Mouse (Mus musculus): ENCODE results near the gene Irgc1. TPM values are rescaled to one million over a fixed set of nuclear protein-coding genes. Genes with fewer than 3 reads are reported as not detected.

The Irgc1 gene
- polyA plus RNA-seq, 1 experiment from 2014 or later = not detected

- peak overlapping the region; percentile 92 for H3K4me2 ChIP-seq (ENCODE audit: low read depth, low read length)
- peak overlapping the region; percentile 63 for H3K9ac ChIP-seq (ENCODE audit: low read length)
- no peak overlapping the region for H3K27ac ChIP-seq (ENCODE audit: low read length)
- H3K27me3 ChIP-seq (ENCODE audit: control insufficient read depth, insufficient read depth, low read depth, low read length) = peaks cover 22% of the 10 kb centered on the region
- peak overlapping the region; percentile 59 for H3K4me3 ChIP-seq (ENCODE audit: low read length)
- 4% methylated on average over 18 of the region's 38 CpGs for WGBS
- no peaks in the 10 kb centered on the region for H3K36me3 ChIP-seq (ENCODE audit: control insufficient read depth, insufficient read depth, low read length)
- peaks cover 4% of the 10 kb centered on the region; the same call in 1 of the 2 replicates for H3K4me1 ChIP-seq (replicated peaks; ENCODE audit: control insufficient read depth, insufficient read depth, low read length)
- ATAC-seq (ENCODE audit: low read depth) = no peak; the same call in 1 of the 2 replicates
- H3K9me3 ChIP-seq (ENCODE audit: control insufficient read depth, low read length) = no peaks in the 10 kb centered on the region
Observed at GRCm38 (mm10) chr7:24482208-24483020, 30.3 kb upstream of the Irgc1 start.

- Histone ChIP-seq H3K4me1 (replicated peaks; ENCODE audit: control insufficient read depth, insufficient read depth, low read length) (peaks cover 4% of the 10 kb centered on the region; the same call in 1 of the 2 replicates), H3K9me3 (ENCODE audit: control insufficient read depth, low read length) (no peaks in the 10 kb centered on the region), H3K27ac (ENCODE audit: low read length) (no peak within 1 kb of the TSS), H3K27me3 (ENCODE audit: control insufficient read depth, insufficient read depth, low read depth, low read length) (peaks cover 22% of the 10 kb centered on the region), H3K4me2 (ENCODE audit: low read depth, low read length) (peak within 1 kb of the TSS; percentile 92), H3K36me3 (ENCODE audit: control insufficient read depth, insufficient read depth, low read length) (no peaks in the 10 kb centered on the region), H3K4me3 (ENCODE audit: low read length) (peak within 1 kb of the TSS; percentile 59), H3K9ac (ENCODE audit: low read length) (peak within 1 kb of the TSS; percentile 63)
- under 1% methylated on average over 59 of the region's 83 CpGs for WGBS
- ATAC-seq (ENCODE audit: low read depth) = peak; percentile 90
Observed at GRCm38 (mm10) chr7:24481474-24482207, 29.5 kb upstream of the Irgc1 start, which contains the start of gene Cadm4. Gene Cadm4 (plus strand): TSS chr7:24482023.

GRCm38 (mm10) chr7:24480986-24481473 is 28.9 kb upstream of the Irgc1 start:
- Histone ChIP-seq H3K27me3 (ENCODE audit: control insufficient read depth, insufficient read depth, low read depth, low read length) (peaks cover 22% of the 10 kb centered on the region), H3K4me2 (ENCODE audit: low read depth, low read length) (peak overlapping the region; percentile 92), H3K4me1 (replicated peaks; ENCODE audit: control insufficient read depth, insufficient read depth, low read length) (peaks cover 4% of the 10 kb centered on the region; the same call in 1 of the 2 replicates), H3K4me3 (ENCODE audit: low read length) (peak overlapping the region; percentile 59), H3K9ac (ENCODE audit: low read length) (no peak overlapping the region), H3K27ac (ENCODE audit: low read length) (no peak overlapping the region), H3K36me3 (ENCODE audit: control insufficient read depth, insufficient read depth, low read length) (no peaks in the 10 kb centered on the region), H3K9me3 (ENCODE audit: control insufficient read depth, low read length) (no peaks in the 10 kb centered on the region)
- peak; percentile 15 for ATAC-seq (ENCODE audit: low read depth)
- WGBS = 13% methylated on average over 14 of the region's 14 CpGs

GRCm38 (mm10) chr7:24480121-24480941 is 28.2 kb upstream of the Irgc1 start:
- peaks cover 4% of the 10 kb centered on the region; the same call in 1 of the 2 replicates for H3K4me1 ChIP-seq (replicated peaks; ENCODE audit: control insufficient read depth, insufficient read depth, low read length)
- no peak overlapping the region for H3K4me2 ChIP-seq (ENCODE audit: low read depth, low read length)
- no peak overlapping the region for H3K27ac ChIP-seq (ENCODE audit: low read length)
- 48% methylated on average over 18 of the region's 18 CpGs for WGBS
- H3K27me3 ChIP-seq (ENCODE audit: control insufficient read depth, insufficient read depth, low read depth, low read length) = peaks cover 22% of the 10 kb centered on the region
- H3K4me3 ChIP-seq (ENCODE audit: low read length) = no peak overlapping the region
- H3K36me3 ChIP-seq (ENCODE audit: control insufficient read depth, insufficient read depth, low read length) = no peaks in the 10 kb centered on the region
- H3K9me3 ChIP-seq (ENCODE audit: control insufficient read depth, low read length) = no peaks in the 10 kb centered on the region
- H3K9ac ChIP-seq (ENCODE audit: low read length) = no peak overlapping the region
- ATAC-seq (ENCODE audit: low read depth) = no peak

GRCm38 (mm10) chr7:24479685-24480084 is 27.6 kb upstream of the Irgc1 start:
- H3K4me2 ChIP-seq (ENCODE audit: low read depth, low read length) = no peak overlapping the region
- H3K36me3 ChIP-seq (ENCODE audit: control insufficient read depth, insufficient read depth, low read length) = no peaks in the 10 kb centered on the region
- peaks cover 22% of the 10 kb centered on the region for H3K27me3 ChIP-seq (ENCODE audit: control insufficient read depth, insufficient read depth, low read depth, low read length)
- WGBS = 93% methylated on average over 2 of the region's 2 CpGs
- H3K27ac ChIP-seq (ENCODE audit: low read length) = no peak overlapping the region
- H3K9ac ChIP-seq (ENCODE audit: low read length) = no peak overlapping the region
- H3K4me3 ChIP-seq (ENCODE audit: low read length) = no peak overlapping the region
- peaks cover 4% of the 10 kb centered on the region; the same call in 1 of the 2 replicates for H3K4me1 ChIP-seq (replicated peaks; ENCODE audit: control insufficient read depth, insufficient read depth, low read length)
- no peak for ATAC-seq (ENCODE audit: low read depth)
- H3K9me3 ChIP-seq (ENCODE audit: control insufficient read depth, low read length) = no peaks in the 10 kb centered on the region

DNA sequence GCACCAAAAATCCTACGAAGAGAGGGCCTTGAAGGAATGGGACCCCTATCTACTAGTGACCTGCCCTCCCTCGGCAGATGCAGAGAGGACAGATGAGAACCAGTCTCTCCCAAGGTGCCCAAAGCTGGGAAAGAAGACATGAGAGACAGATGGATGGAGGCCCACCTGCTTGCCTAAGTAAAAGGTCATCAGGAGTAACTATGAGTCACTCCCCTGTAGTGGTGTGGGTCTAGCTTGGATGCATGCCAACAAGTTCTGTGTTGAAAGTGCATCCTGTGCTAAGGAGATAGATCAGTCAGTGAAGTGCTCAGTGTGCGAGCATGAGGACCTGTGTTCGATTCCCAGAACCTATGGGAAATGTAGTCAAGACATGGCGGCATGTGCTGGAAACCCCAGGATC is 26.8 kb upstream of the Irgc1 start:
- no peaks in the 10 kb centered on the region for H3K9me3 ChIP-seq (ENCODE audit: control insufficient read depth, low read length)
- no peak overlapping the region for H3K27ac ChIP-seq (ENCODE audit: low read length)
- no peak overlapping the region for H3K4me3 ChIP-seq (ENCODE audit: low read length)
- no peak overlapping the region for H3K4me2 ChIP-seq (ENCODE audit: low read depth, low read length)
- no peaks in the 10 kb centered on the region for H3K36me3 ChIP-seq (ENCODE audit: control insufficient read depth, insufficient read depth, low read length)
- H3K4me1 ChIP-seq (replicated peaks; ENCODE audit: control insufficient read depth, insufficient read depth, low read length) = peaks cover 4% of the 10 kb centered on the region; the same call in 1 of the 2 replicates
- peaks cover 22% of the 10 kb centered on the region for H3K27me3 ChIP-seq (ENCODE audit: control insufficient read depth, insufficient read depth, low read depth, low read length)
- no peak for ATAC-seq (ENCODE audit: low read depth)
- 79% methylated on average over 5 of the region's 5 CpGs for WGBS
- no peak overlapping the region for H3K9ac ChIP-seq (ENCODE audit: low read length)

DNA sequence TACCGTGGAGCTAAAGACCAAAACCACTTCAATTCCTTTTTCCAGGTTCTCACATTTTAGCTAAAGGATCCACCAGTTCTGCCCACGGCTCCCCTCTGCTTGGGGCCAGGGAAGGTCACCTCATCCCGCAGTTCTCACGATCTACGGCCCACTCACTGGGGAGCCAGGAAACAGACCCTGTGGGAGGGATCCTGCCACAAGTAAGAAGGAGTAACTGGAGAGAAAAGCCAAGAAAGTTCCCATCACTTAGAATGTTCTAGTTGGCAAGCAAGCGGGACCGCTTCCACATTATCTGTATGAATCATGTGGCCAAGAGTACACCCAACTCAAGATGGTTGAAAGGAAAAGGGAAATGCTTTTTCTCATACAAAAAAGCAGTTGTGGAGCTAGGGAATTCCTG is 24.8 kb upstream of the Irgc1 start:
- no peak for ATAC-seq (ENCODE audit: low read depth)
- 82% methylated on average over 7 of the region's 7 CpGs for WGBS
- no peak overlapping the region for H3K9ac ChIP-seq (ENCODE audit: low read length)

DNA sequence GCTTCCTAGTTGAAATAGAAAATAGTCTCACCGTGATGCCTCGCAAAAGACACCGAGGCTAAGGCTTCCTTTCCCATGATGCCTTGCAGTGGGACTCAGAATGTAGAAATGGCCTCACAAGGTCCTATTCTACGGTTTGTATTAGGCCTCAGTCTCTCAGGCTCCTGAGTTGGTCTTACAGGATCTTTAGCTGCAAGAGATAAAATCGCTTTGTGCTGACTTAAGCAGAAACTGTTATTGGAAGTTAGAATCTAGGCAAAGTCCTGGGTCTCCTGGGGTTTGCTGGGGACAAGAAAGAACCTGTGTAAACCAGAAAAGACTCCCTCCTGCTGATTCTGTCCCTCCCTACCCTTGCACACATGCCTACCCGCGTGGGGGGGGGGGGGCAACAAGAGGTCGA is 24.2 kb upstream of the Irgc1 start:
- Histone ChIP-seq H3K4me2 (ENCODE audit: low read depth, low read length) (no peak overlapping the region), H3K4me1 (replicated peaks; ENCODE audit: control insufficient read depth, insufficient read depth, low read length) (peaks cover 2% of the 10 kb centered on the region; the same call in 1 of the 2 replicates), H3K27me3 (ENCODE audit: control insufficient read depth, insufficient read depth, low read depth, low read length) (peaks cover 6% of the 10 kb centered on the region; the same call in 1 of the 2 replicates), H3K4me3 (ENCODE audit: low read length) (no peak overlapping the region), H3K9ac (ENCODE audit: low read length) (no peak overlapping the region), H3K9me3 (ENCODE audit: control insufficient read depth, low read length) (no peaks in the 10 kb centered on the region; the same call in 1 of the 2 replicates), H3K27ac (ENCODE audit: low read length) (no peak overlapping the region), H3K36me3 (ENCODE audit: control insufficient read depth, insufficient read depth, low read length) (peaks cover 14% of the 10 kb centered on the region)
- 82% methylated on average over 8 of the region's 8 CpGs for WGBS
- ATAC-seq (ENCODE audit: low read depth) = no peak

More for the DNA sequence above, 24.8 kb upstream of the Irgc1 start:
- Histone ChIP-seq H3K27me3 (ENCODE audit: control insufficient read depth, insufficient read depth, low read depth, low read length) (peaks cover 11% of the 10 kb centered on the region; the same call in 1 of the 2 replicates), H3K9me3 (ENCODE audit: control insufficient read depth, low read length) (no peaks in the 10 kb centered on the region; the same call in 1 of the 2 replicates), H3K36me3 (ENCODE audit: control insufficient read depth, insufficient read depth, low read length) (peaks cover 11% of the 10 kb centered on the region), H3K4me3 (ENCODE audit: low read length) (no peak overlapping the region), H3K4me1 (replicated peaks; ENCODE audit: control insufficient read depth, insufficient read depth, low read length) (peaks cover 4% of the 10 kb centered on the region; the same call in 1 of the 2 replicates), H3K4me2 (ENCODE audit: low read depth, low read length) (no peak overlapping the region), H3K27ac (ENCODE audit: low read length) (no peak overlapping the region)
